Mouse (Mus musculus): Measurements from ENCODE around the gene Eppin. TPM values are rescaled to one million over a fixed set of nuclear protein-coding genes. Genes with fewer than 3 reads are reported as not detected.
"Not testable (repeated sequence)": the region's sequence is repeated elsewhere in the genome, so short reads cannot be mapped to it uniquely, and the experiment has no call there.

The Eppin gene
- polyA plus RNA-seq (2015; fragmentation: Nextera tagmentation; extraction: Ambion mirVana) = not detected in 2 replicates

GRCm38 (mm10) chr2:164593494-164593893 lies at the start of gene Eppin:
TSS of gene Eppin (minus strand) at chr2:164593594.
- Histone ChIP-seq H3K36me3 (ENCODE audit: control insufficient read depth, insufficient read depth) (no peaks in the 10 kb centered on the region), H3K4me3 (ENCODE audit: low read length) (no peak within 1 kb of the TSS), H3K4me2 (ENCODE audit: low read depth, low read length) (no peak within 1 kb of the TSS), H3K27me3 (ENCODE audit: control insufficient read depth, insufficient read depth, low read length) (peaks cover 5% of the 10 kb centered on the region; the same call in 1 of the 2 replicates), H3K9me3 (replicated peaks; ENCODE audit: control insufficient read depth, low read length) (no peaks in the 10 kb centered on the region), H3K27ac (ENCODE audit: low read length) (no peak within 1 kb of the TSS), H3K9ac (ENCODE audit: low read length) (no peak within 1 kb of the TSS), H3K4me1 (ENCODE audit: control insufficient read depth, insufficient read depth, low read length) (no peaks in the 10 kb centered on the region)
- no peak for ATAC-seq (replicated peaks; ENCODE audit: extremely low read depth, insufficient read depth, low FRiP score)
- 66% methylated on average over 4 of the region's 4 CpGs for WGBS

- 72% methylated on average over 13 of the region's 13 CpGs for WGBS
- Histone ChIP-seq H3K9ac (ENCODE audit: low read length) (no peak overlapping the region), H3K36me3 (ENCODE audit: control insufficient read depth, insufficient read depth) (no peaks in the 10 kb centered on the region), H3K27ac (ENCODE audit: low read length) (no peak overlapping the region), H3K27me3 (ENCODE audit: control insufficient read depth, insufficient read depth, low read length) (no peaks in the 10 kb centered on the region), H3K4me2 (ENCODE audit: low read depth, low read length) (no peak overlapping the region), H3K4me3 (ENCODE audit: low read length) (no peak overlapping the region), H3K9me3 (replicated peaks; ENCODE audit: control insufficient read depth, low read length) (no peaks in the 10 kb centered on the region), H3K4me1 (ENCODE audit: control insufficient read depth, insufficient read depth, low read length) (no peaks in the 10 kb centered on the region)
- ATAC-seq (replicated peaks; ENCODE audit: extremely low read depth, insufficient read depth, low FRiP score) = no peak
These were observed 48.7 kb upstream of the Eppin start for GRCm38 (mm10) chr2:164641881-164642673.

DNA sequence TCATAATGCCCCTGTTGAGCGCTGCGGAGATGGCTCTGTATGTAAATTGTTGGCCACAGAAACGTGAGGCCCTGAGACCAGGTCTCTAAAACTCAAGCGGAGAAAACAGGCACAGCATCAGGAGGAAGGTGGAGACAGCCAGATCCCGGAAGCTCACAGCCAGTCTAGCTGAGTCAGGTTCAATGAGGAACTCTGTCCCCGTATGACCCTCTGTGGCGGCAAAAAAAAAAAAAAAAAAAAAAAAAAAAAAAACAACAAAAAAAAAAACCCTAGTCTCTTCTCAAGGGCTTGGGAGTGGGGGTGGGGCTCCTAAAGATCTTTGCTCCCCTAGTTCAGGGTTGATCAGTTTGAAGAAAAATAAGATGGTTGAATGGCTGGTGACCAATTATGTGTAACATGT lies 47.7 kb upstream of the Eppin start:
- H3K9me3 ChIP-seq (replicated peaks; ENCODE audit: control insufficient read depth, low read length) = no peaks in the 10 kb centered on the region
- no peaks in the 10 kb centered on the region for H3K27me3 ChIP-seq (ENCODE audit: control insufficient read depth, insufficient read depth, low read length)
- WGBS = 62% methylated on average over 7 of the region's 7 CpGs
- no peak overlapping the region for H3K4me3 ChIP-seq (ENCODE audit: low read length)
- H3K4me1 ChIP-seq (ENCODE audit: control insufficient read depth, insufficient read depth, low read length) = no peaks in the 10 kb centered on the region
- H3K4me2 ChIP-seq (ENCODE audit: low read depth, low read length) = no peak overlapping the region
- H3K36me3 ChIP-seq (ENCODE audit: control insufficient read depth, insufficient read depth) = no peaks in the 10 kb centered on the region
- H3K27ac ChIP-seq (ENCODE audit: low read length) = no peak overlapping the region
- ATAC-seq (replicated peaks; ENCODE audit: extremely low read depth, insufficient read depth, low FRiP score) = no peak
- H3K9ac ChIP-seq (ENCODE audit: low read length) = no peak overlapping the region

GRCm38 (mm10) chr2:164638696-164639095 lies 45.3 kb upstream of the Eppin start, which contains the start of gene Wfdc16:
TSS of gene Wfdc16 (minus strand) at chr2:164638796.
- ATAC-seq (replicated peaks; ENCODE audit: extremely low read depth, insufficient read depth, low FRiP score) = no peak
- no peak within 1 kb of the TSS for H3K4me2 ChIP-seq (ENCODE audit: low read depth, low read length)
- H3K27ac ChIP-seq (ENCODE audit: low read length) = no peak within 1 kb of the TSS
- no peaks in the 10 kb centered on the region for H3K4me1 ChIP-seq (ENCODE audit: control insufficient read depth, insufficient read depth, low read length)
- no peaks in the 10 kb centered on the region for H3K36me3 ChIP-seq (ENCODE audit: control insufficient read depth, insufficient read depth)
- H3K4me3 ChIP-seq (ENCODE audit: low read length) = no peak within 1 kb of the TSS
- H3K9me3 ChIP-seq (replicated peaks; ENCODE audit: control insufficient read depth, low read length) = no peaks in the 10 kb centered on the region
- H3K27me3 ChIP-seq (ENCODE audit: control insufficient read depth, insufficient read depth, low read length) = no peaks in the 10 kb centered on the region
- H3K9ac ChIP-seq (ENCODE audit: low read length) = no peak within 1 kb of the TSS
- WGBS = 83% methylated on average over 3 of the region's 3 CpGs

- Histone ChIP-seq H3K4me1 (ENCODE audit: control insufficient read depth, insufficient read depth, low read length) (no peaks in the 10 kb centered on the region), H3K27ac (ENCODE audit: low read length) (no peak overlapping the region), H3K9me3 (replicated peaks; ENCODE audit: control insufficient read depth, low read length) (no peaks in the 10 kb centered on the region), H3K27me3 (ENCODE audit: control insufficient read depth, insufficient read depth, low read length) (no peaks in the 10 kb centered on the region), H3K4me2 (ENCODE audit: low read depth, low read length) (no peak overlapping the region), H3K9ac (ENCODE audit: low read length) (no peak overlapping the region), H3K36me3 (ENCODE audit: control insufficient read depth, insufficient read depth) (no peaks in the 10 kb centered on the region), H3K4me3 (ENCODE audit: low read length) (no peak overlapping the region)
- WGBS = 81% methylated on average over 9 of the region's 9 CpGs
- ATAC-seq (replicated peaks; ENCODE audit: extremely low read depth, insufficient read depth, low FRiP score) = no peak
These were observed 41.9 kb upstream of the Eppin start for GRCm38 (mm10) chr2:164635266-164635665.

- H3K27me3 ChIP-seq (ENCODE audit: control insufficient read depth, insufficient read depth, low read length) = no peaks in the 10 kb centered on the region
- no peaks in the 10 kb centered on the region for H3K36me3 ChIP-seq (ENCODE audit: control insufficient read depth, insufficient read depth)
- no peak for ATAC-seq (replicated peaks; ENCODE audit: extremely low read depth, insufficient read depth, low FRiP score)
- 76% methylated on average over 4 of the region's 4 CpGs for WGBS
- no peak overlapping the region for H3K27ac ChIP-seq (ENCODE audit: low read length)
- H3K9ac ChIP-seq (ENCODE audit: low read length) = no peak overlapping the region
- H3K4me1 ChIP-seq (ENCODE audit: control insufficient read depth, insufficient read depth, low read length) = no peaks in the 10 kb centered on the region
- H3K9me3 ChIP-seq (replicated peaks; ENCODE audit: control insufficient read depth, low read length) = no peaks in the 10 kb centered on the region
- no peak overlapping the region for H3K4me3 ChIP-seq (ENCODE audit: low read length)
- H3K4me2 ChIP-seq (ENCODE audit: low read depth, low read length) = no peak overlapping the region
These were observed 28.4 kb upstream of the Eppin start for GRCm38 (mm10) chr2:164621775-164622174.

GRCm38 (mm10) chr2:164619050-164619449 lies 25.7 kb upstream of the Eppin start:
- Histone ChIP-seq H3K9ac (ENCODE audit: low read length) (no peak overlapping the region), H3K4me3 (ENCODE audit: low read length) (no peak overlapping the region), H3K9me3 (replicated peaks; ENCODE audit: control insufficient read depth, low read length) (no peaks in the 10 kb centered on the region), H3K27me3 (ENCODE audit: control insufficient read depth, insufficient read depth, low read length) (no peaks in the 10 kb centered on the region), H3K27ac (ENCODE audit: low read length) (no peak overlapping the region), H3K36me3 (ENCODE audit: control insufficient read depth, insufficient read depth) (no peaks in the 10 kb centered on the region), H3K4me2 (ENCODE audit: low read depth, low read length) (no peak overlapping the region), H3K4me1 (ENCODE audit: control insufficient read depth, insufficient read depth, low read length) (no peaks in the 10 kb centered on the region)
- WGBS = 71% methylated on average over 5 of the region's 5 CpGs
- no peak for ATAC-seq (replicated peaks; ENCODE audit: extremely low read depth, insufficient read depth, low FRiP score)

DNA sequence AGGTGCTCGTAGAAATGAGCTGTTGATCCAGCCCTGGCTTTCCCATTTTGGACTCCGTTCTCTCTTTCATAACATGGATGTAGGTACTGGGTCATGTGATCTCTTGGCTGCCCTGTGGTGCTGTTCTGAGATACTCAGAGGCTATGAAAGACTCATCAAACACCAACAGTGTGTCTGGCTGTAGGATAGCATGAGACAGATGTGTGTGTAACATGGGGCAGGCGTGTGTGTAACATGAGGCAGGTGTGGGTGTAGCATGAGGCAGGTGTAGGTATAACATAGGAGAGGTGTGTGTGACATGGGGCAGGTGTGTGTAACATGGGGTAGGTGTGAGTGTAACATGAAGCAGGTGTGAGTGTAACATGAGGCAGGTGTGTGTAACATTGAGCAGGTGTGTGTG lies 22.0 kb upstream of the Eppin start:
- no peak overlapping the region for H3K4me3 ChIP-seq (ENCODE audit: low read length)
- H3K9ac ChIP-seq (ENCODE audit: low read length) = no peak overlapping the region
- H3K27ac ChIP-seq (ENCODE audit: low read length) = no peak overlapping the region
- H3K27me3 ChIP-seq (ENCODE audit: control insufficient read depth, insufficient read depth, low read length) = 0 out of 2 replicates have a peak, but pooled peaks cover 2% of the 10 kb centered on the region
- no peaks in the 10 kb centered on the region for H3K9me3 ChIP-seq (replicated peaks; ENCODE audit: control insufficient read depth, low read length)
- no peak overlapping the region for H3K4me2 ChIP-seq (ENCODE audit: low read depth, low read length)
- no peaks in the 10 kb centered on the region for H3K36me3 ChIP-seq (ENCODE audit: control insufficient read depth, insufficient read depth)
- WGBS = 83% methylated on average over 3 of the region's 3 CpGs
- H3K4me1 ChIP-seq (ENCODE audit: control insufficient read depth, insufficient read depth, low read length) = no peaks in the 10 kb centered on the region
- ATAC-seq (replicated peaks; ENCODE audit: extremely low read depth, insufficient read depth, low FRiP score) = no peak

DNA sequence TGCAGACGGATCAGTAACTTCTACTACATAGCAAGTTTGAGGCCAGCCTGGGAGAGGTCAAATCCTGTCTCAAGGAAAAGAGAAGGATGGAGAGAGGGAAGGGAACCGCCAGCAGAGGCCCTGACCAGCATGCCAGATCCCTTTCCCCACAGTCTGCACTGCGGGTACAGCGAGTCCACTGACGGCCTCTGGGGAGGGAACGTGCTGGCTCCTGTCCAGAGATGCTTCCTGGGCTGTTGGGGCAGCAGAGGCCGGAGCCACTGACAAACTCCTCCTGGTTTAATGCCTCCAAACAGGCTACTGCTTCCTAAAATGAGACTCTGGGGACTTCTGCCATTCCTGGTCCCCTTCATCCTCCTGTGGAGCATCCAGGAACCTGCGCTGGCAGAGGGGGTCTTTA lies 20.1 kb upstream of the Eppin start, which contains the start of the genes Wfdc6b and Wfdc8:
Wfdc6b (plus strand) TSS at position 52 of the 400 bp plus-strand sequence.
Wfdc8 (minus strand) TSS at position 156 of the 400 bp plus-strand sequence.
- H3K27ac ChIP-seq (ENCODE audit: low read length); H3K4me3 ChIP-seq (ENCODE audit: low read length); H3K9ac ChIP-seq (ENCODE audit: low read length); H3K9me3 ChIP-seq (replicated peaks; ENCODE audit: control insufficient read depth, low read length); ATAC-seq (replicated peaks; ENCODE audit: extremely low read depth, insufficient read depth, low FRiP score); H3K4me1 ChIP-seq (ENCODE audit: control insufficient read depth, insufficient read depth, low read length); H3K36me3 ChIP-seq (ENCODE audit: control insufficient read depth, insufficient read depth); H3K4me2 ChIP-seq (ENCODE audit: low read depth, low read length); H3K27me3 ChIP-seq (ENCODE audit: control insufficient read depth, insufficient read depth, low read length): not testable (repeated sequence)
- WGBS = 40% methylated on average over 8 of the region's 8 CpGs

Measured in heart, embryonic 16.5 days (tissue).